Mouse (Mus musculus) liver, postnatal 0 days (tissue): ENCODE results near the gene Tubgcp5. TPM values are rescaled to one million over a fixed set of nuclear protein-coding genes. Genes with fewer than 3 reads are reported as not detected.
A peak's percentile ranks its signal among the peaks of the same experiment; 100 is the strongest.

ENCODE experiments used
- ATAC-seq: fragments of 200-750 bp; cut with Nextera tagmentation; 2 replicates; pipeline ENCODE4 v1.8.0; 2017; ENCODE audit warnings: mild to moderate bottlenecking, moderate library complexity
- DNase-seq: peaks from one replicate; pipeline ENCODE4 v3.0.0-alpha.2; 2016
- H3K27ac ChIP-seq: fragments of 300-500 bp; sonication (generic); 2 replicates; pipeline ENCODE4 v1.5.1; 2014; ENCODE audit warnings: antibody characterized with exemption, moderate library complexity, mild to moderate bottlenecking, low read depth
- H3K27me3 ChIP-seq: fragments of 300-500 bp; sonication (generic); 2 replicates; pipeline ENCODE4 v1.6.1; 2014; ENCODE audit warnings: low read length, control low read depth, mixed read lengths; ENCODE audit not compliant: insufficient read depth
- H3K36me3 ChIP-seq: fragments of 300-500 bp; sonication (generic); replicated peaks from 2 replicates; pipeline ENCODE4 v1.6.1; 2014; ENCODE audit warnings: mild to moderate bottlenecking, control low read depth, low read length, moderate library complexity, mixed read lengths; ENCODE audit not compliant: insufficient read depth
- H3K4me1 ChIP-seq: fragments of 300-500 bp; sonication (generic); 2 replicates; pipeline ENCODE4 v1.6.1; 2014; ENCODE audit warnings: antibody characterized with exemption, mild to moderate bottlenecking, control low read depth; ENCODE audit not compliant: insufficient read depth
- H3K4me2 ChIP-seq: fragments of 300-500 bp; sonication (generic); 2 replicates; pipeline ENCODE4 v1.6.1; 2014; ENCODE audit warnings: low read depth, mild to moderate bottlenecking, low read length, moderate library complexity, mixed read lengths
- H3K4me3 ChIP-seq: fragments of 300-500 bp; sonication (generic); 2 replicates; pipeline ENCODE4 v1.5.1; 2014; ENCODE audit warnings: low read depth, low read length
- H3K9ac ChIP-seq: fragments of 300-500 bp; sonication (generic); replicated peaks from 2 replicates; pipeline ENCODE4 v1.6.1; 2014; ENCODE audit warnings: mild to moderate bottlenecking, moderate library complexity
- H3K9me3 ChIP-seq: fragments of 300-500 bp; sonication (generic); 2 replicates; pipeline ENCODE4 v1.6.1; 2016; ENCODE audit warnings: mild to moderate bottlenecking, control low read depth, low read length, mixed read lengths
- CTCF ChIP-seq: sonication (generic); IDR thresholded peaks from 2 replicates; pipeline ENCODE4 v1.5.1; 2016; ENCODE audit warnings: antibody characterized with exemption, low read depth
- EP300 ChIP-seq: IDR thresholded peaks from 2 replicates; pipeline ENCODE4 v1.6.1; 2016; ENCODE audit warnings: antibody characterized with exemption, low read depth, mild to moderate bottlenecking
- WGBS: fragments of 180-500 bp; shearing (Covaris S2); extraction: QIAGEN DNeasy Blood & Tissue Kit; methylation state at CpG from one replicate; pipeline ENCODE4 v1.1.7; 2014; ENCODE audit not compliant: insufficient replicate concordance; 5-methylcytosine and 5-hydroxymethylcytosine counted together
- polyA plus RNA-seq: library from polyadenylated mRNA; unstranded; fragments of >200 nt; fragmentation: Nextera tagmentation; extraction: Ambion mirVana; gene quantifications from 2 replicates; pipeline ENCODE4 v1.2.1, GENCODE M21; 2015

Gene Tubgcp5
- polyA plus RNA-seq, 1 experiment from 2014 or later = 5.5 TPM

DNA sequence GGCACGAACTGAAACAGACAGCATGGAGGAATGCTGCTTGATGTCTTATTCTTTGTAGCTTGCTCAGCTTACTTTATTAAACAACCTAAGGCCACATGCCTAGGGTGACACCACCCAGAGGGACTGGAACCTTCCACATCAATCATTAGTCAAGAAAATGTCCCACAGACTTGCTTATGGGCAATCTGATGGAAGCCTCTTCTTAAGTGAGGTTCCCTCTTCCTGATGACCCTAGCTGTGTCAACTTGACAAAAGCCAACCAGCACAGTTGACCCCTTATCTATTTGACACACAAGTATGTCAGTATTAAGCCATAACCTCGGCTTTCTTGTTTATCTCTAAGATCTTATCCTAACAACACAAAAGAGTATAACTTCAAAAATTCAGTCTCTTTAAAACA lies 16.0 kb downstream of the Tubgcp5 start:
- TF ChIP-seq EP300 = no peak
- no peak for TF ChIP-seq CTCF
- H3K4me1 ChIP-seq = no peaks in the 10 kb centered on the region
- H3K27ac ChIP-seq = no peak overlapping the region
- no peaks in the 10 kb centered on the region for H3K9me3 ChIP-seq
- H3K4me3 ChIP-seq = no peak overlapping the region
- WGBS = 73% methylated on average over 2 of the region's 2 CpGs
- H3K9ac ChIP-seq = no peak overlapping the region
- H3K36me3 ChIP-seq = peaks cover 55% of the 10 kb centered on the region
- no peak overlapping the region for H3K4me2 ChIP-seq
- DNase-seq (no peak), ATAC-seq (no peak)
- H3K27me3 ChIP-seq = no peaks in the 10 kb centered on the region

DNA sequence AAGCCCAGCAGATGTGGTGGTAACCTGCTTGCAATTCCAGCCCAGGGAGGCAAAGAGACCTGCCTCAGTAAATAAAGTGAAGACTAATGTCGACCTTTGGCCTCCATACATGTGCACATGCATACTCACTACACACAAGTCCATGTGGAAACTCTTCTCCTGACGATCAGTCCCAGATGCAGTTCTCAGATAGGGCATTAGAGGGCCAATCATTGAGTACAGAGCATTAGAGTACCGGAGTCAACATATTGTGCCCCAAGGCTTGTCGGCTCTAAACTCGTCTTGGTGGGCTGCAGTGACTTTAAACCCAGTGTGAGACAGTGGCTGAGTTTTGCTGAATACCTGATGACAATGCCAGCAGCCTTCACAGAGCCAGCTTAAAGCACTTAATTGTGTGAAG lies 30.5 kb downstream of the Tubgcp5 start:
- no peak for ATAC-seq
- 83% methylated on average over 5 of the region's 5 CpGs for WGBS
- peaks cover 51% of the 10 kb centered on the region for H3K36me3 ChIP-seq
- H3K27me3 ChIP-seq = no peaks in the 10 kb centered on the region
- no peak overlapping the region for H3K4me2 ChIP-seq
- H3K4me1 ChIP-seq = no peaks in the 10 kb centered on the region
- no peak for TF ChIP-seq CTCF
- no peak for TF ChIP-seq EP300
- DNase-seq = no peak
- no peak overlapping the region for H3K27ac ChIP-seq
- H3K4me3 ChIP-seq = no peak overlapping the region
- no peak overlapping the region for H3K9ac ChIP-seq
- no peaks in the 10 kb centered on the region for H3K9me3 ChIP-seq

GRCm38 (mm10) chr7:55827551-55827950 lies 33.6 kb downstream of the Tubgcp5 start:
- no peaks in the 10 kb centered on the region for H3K4me1 ChIP-seq
- no peaks in the 10 kb centered on the region for H3K27me3 ChIP-seq
- H3K36me3 ChIP-seq = peaks cover 42% of the 10 kb centered on the region
- H3K4me2 ChIP-seq = no peak overlapping the region
- H3K9me3 ChIP-seq = no peaks in the 10 kb centered on the region
- H3K27ac ChIP-seq = no peak overlapping the region
- no peak for TF ChIP-seq EP300
- TF ChIP-seq CTCF = no peak
- DNase-seq (no peak), ATAC-seq (no peak)
- no peak overlapping the region for H3K4me3 ChIP-seq
- H3K9ac ChIP-seq = no peak overlapping the region
- 88% methylated on average over 9 of the region's 9 CpGs for whole genome bisulfite sequencing

- Histone ChIP-seq H3K36me3 (peaks cover 7% of the 10 kb centered on the region; the same call in 1 of the 2 replicates), H3K27me3 (no peaks in the 10 kb centered on the region), H3K4me2 (no peak overlapping the region), H3K4me3 (no peak overlapping the region), H3K9ac (no peak overlapping the region), H3K9me3 (no peaks in the 10 kb centered on the region), H3K27ac (no peak overlapping the region), H3K4me1 (0 out of 2 replicates have a peak, but pooled peaks cover 2% of the 10 kb centered on the region)
- TF ChIP-seq CTCF = no peak
- TF ChIP-seq EP300 = no peak
- DNase-seq = no peak
- no peak for ATAC-seq
- 51% methylated on average over 4 of the region's 4 CpGs for WGBS
Observed at GRCm38 (mm10) chr7:55836877-55837276, 42.9 kb downstream of the Tubgcp5 start.

DNA sequence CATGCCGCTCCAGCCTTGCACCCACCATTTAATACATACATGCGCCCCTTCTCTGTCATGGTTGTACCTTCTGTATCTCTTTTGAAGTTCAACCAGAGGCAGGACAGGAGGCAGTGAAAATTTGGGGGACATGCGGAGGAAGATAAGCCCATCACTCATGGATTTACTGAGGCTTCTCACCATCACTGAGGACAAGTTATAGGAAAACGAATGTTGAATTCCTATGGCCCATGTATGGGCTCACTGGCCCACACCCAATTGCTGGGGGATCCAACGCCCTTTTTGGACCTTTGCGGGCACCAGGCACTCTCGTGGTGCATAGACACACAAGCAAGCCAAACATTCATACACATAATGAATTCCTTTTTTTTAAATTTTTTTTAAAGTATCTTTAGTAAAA lies 47.5 kb downstream of the Tubgcp5 start, which contains the start of gene Cyfip1:
TSS of gene Cyfip1 (plus strand) at position 301 of the 400 bp plus-strand sequence.
- ATAC-seq (no peak), DNase-seq (no peak)
- peak within 1 kb of the TSS; percentile 91 for H3K27ac ChIP-seq
- peak within 1 kb of the TSS; percentile 77 for H3K4me3 ChIP-seq
- peaks cover 9% of the 10 kb centered on the region; the same call in 1 of the 2 replicates for H3K4me1 ChIP-seq
- TF ChIP-seq CTCF (no peak), EP300 (no peak)
- peak within 1 kb of the TSS; percentile 80 for H3K9ac ChIP-seq
- no peaks in the 10 kb centered on the region for H3K27me3 ChIP-seq
- no peaks in the 10 kb centered on the region for H3K9me3 ChIP-seq
- no peaks in the 10 kb centered on the region for H3K36me3 ChIP-seq
- H3K4me2 ChIP-seq = peak within 1 kb of the TSS; percentile 84
- WGBS = 60% methylated on average over 7 of the region's 7 CpGs

DNA sequence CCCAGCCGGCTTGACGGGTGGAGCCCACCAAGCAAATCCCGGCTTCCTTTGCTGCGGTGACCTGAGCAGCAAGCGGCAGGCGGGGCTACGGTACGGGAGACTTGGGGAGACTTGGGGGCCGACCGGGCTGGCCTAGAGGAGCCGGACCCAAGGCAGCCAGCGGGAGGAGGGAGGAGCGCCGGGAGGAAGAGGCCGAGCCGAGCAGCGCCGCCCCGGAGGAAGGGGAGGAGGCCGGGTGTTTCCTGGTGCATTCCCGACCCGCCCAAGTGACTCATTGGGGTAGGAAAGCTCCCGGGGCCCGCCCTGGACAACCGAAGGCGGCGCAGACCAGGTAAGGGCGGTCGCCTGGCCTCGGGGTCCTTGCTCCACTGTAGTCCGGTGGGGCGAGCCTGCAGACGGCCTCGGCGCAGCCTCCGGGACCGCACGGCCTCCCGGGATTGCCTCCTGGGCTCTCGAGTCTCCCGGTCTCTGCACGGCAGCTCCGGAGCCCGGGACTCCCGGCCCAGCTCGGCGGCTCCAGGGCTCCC lies 48.1 kb downstream of the Tubgcp5 start:
- DNase-seq (peak; percentile 86), ATAC-seq (peak; percentile 98)
- H3K4me3 ChIP-seq = peak overlapping the region; percentile 77
- H3K27ac ChIP-seq = peak overlapping the region; percentile 91
- TF ChIP-seq EP300 = no peak
- TF ChIP-seq CTCF = no peak
- under 1% methylated on average over 46 of the region's 47 CpGs for WGBS
- no peaks in the 10 kb centered on the region for H3K9me3 ChIP-seq
- peaks cover 10% of the 10 kb centered on the region; the same call in 1 of the 2 replicates for H3K4me1 ChIP-seq
- no peaks in the 10 kb centered on the region for H3K27me3 ChIP-seq
- peak overlapping the region; percentile 84 for H3K4me2 ChIP-seq
- peak overlapping the region; percentile 80 for H3K9ac ChIP-seq
- no peaks in the 10 kb centered on the region for H3K36me3 ChIP-seq
